Mouse (Mus musculus) heart, adult 2 months (tissue): ENCODE data around the gene Ccl2. TPM values are rescaled to one million over a fixed set of nuclear protein-coding genes. Genes with fewer than 3 reads are reported as not detected.
A peak's percentile ranks its signal among the peaks of the same experiment; 100 is the strongest.

ENCODE experiments used
- DNase-seq, 2 experiments: peaks; one replicate each; pipeline ENCODE4 v3.0.0; 2021
- H3K27ac ChIP-seq: fragments of 200-600 bp; 2 replicates; pipeline ENCODE4 v1.8.1; 2022
- H3K27me3 ChIP-seq: fragments of 200-500 bp; 2 replicates; pipeline ENCODE4 v1.6.1; 2012; ENCODE audit warnings: mild to moderate bottlenecking, low read length, inconsistent platforms, mixed read lengths; ENCODE audit not compliant: control insufficient read depth, insufficient read depth
- H3K36me3 ChIP-seq: fragments of 200-500 bp; 2 replicates; pipeline ENCODE4 v1.6.1; 2012; ENCODE audit warnings: low read length, inconsistent platforms; ENCODE audit not compliant: control insufficient read depth, insufficient read depth
- H3K4me1 ChIP-seq: fragments of 200-500 bp; 2 replicates; pipeline ENCODE4 v1.6.1; 2011; ENCODE audit warnings: low read length; ENCODE audit not compliant: control insufficient read depth, insufficient read depth
- H3K4me3 ChIP-seq: fragments of 200-600 bp; 2 replicates; pipeline ENCODE4 v1.8.1; 2022
- H3K79me2 ChIP-seq: fragments of 200-500 bp; replicated peaks from 2 replicates; pipeline ENCODE4 v1.6.1; 2012; ENCODE audit warnings: mild to moderate bottlenecking, inconsistent platforms, low read length, moderate library complexity, mixed read lengths; ENCODE audit not compliant: control insufficient read depth, insufficient read depth
- H3K9ac ChIP-seq: fragments of 200-500 bp; 2 replicates; pipeline ENCODE4 v1.6.1; 2012; ENCODE audit warnings: low read depth, mild to moderate bottlenecking, control low read depth, inconsistent platforms, low read length, mixed read lengths
- CTCF ChIP-seq: fragments of 200-600 bp; IDR thresholded peaks from 2 replicates; pipeline ENCODE4 v1.8.1; 2022; ENCODE audit warnings: antibody characterized with exemption, mild to moderate bottlenecking, moderate library complexity
- EP300 ChIP-seq: fragments of 200-500 bp; IDR thresholded peaks from 2 replicates; pipeline ENCODE4 v1.6.1; 2011; ENCODE audit warnings: low read depth, low read length, control low read depth; ENCODE audit not compliant: insufficient read depth
- POLR2A ChIP-seq: fragments of 200-500 bp; IDR thresholded peaks from 2 replicates; pipeline ENCODE4 v1.6.1; 2011; ENCODE audit warnings: mild to moderate bottlenecking, low read depth, low read length, control low read depth; ENCODE audit not compliant: insufficient read depth
- WGBS: fragments of 180-500 bp; shearing (Covaris S2); methylation state at CpG from one replicate; pipeline ENCODE4 v1.1.7; 2018; 5-methylcytosine and 5-hydroxymethylcytosine counted together
- intact Hi-C: fragments of 180-260 bp; cut with DNase I; formaldehyde crosslinking; loops from one replicate; pipeline ENCODE4 v1.15.1; 2025
- polyA plus RNA-seq: library from polyadenylated mRNA; depleted of rRNA; stranded (reverse); fragments of >200 nt; gene quantifications from 2 replicates; pipeline ENCODE4 v1.2.3, GENCODE M21; 2012
- total RNA-seq, 2 experiments: library from RNA; stranded (reverse); gene quantifications; 2 replicates each; pipeline ENCODE4 v1.2.3; 2021

Ccl2 gene
- total and polyA plus RNA-seq, 3 experiments = 1.1 to 4.6 (median 1.6) TPM

GRCm38 (mm10) chr11:82039132-82039660, 3.8 kb downstream of the Ccl2 start:
- Histone ChIP-seq H3K27ac (no peak overlapping the region), H3K27me3 (no peaks in the 10 kb centered on the region), H3K4me3 (no peak overlapping the region), H3K36me3 (no peaks in the 10 kb centered on the region), H3K4me1 (peaks cover 4% of the 10 kb centered on the region), H3K9ac (no peak overlapping the region), H3K79me2 (no peaks in the 10 kb centered on the region)
- no peak for TF ChIP-seq CTCF
- TF ChIP-seq EP300 = no peak
- TF ChIP-seq POLR2A = no peak
- WGBS = 32% methylated on average over 3 of the region's 3 CpGs
- intact Hi-C loops = no loop called here
- peak in 1 of 2 experiments; percentile 45 for DNase-seq

DNA sequence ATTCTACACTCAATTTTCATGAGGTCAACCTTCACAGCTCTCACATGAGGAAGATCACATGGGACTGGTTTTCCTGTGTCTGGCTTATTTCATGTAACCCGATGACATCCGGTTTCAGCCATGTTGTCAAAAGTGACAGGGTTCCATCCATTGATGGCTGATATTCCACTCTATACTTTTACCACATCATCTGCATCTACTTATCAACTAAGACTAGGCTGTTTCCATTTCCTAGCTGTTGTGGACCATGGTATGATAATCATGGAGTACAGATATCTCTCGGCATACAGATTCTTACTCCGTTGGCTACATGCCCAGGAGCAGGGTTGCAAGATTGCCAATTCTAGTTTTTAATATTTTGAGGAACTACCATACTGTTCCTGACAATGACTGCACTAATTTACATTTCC, 6.3 kb downstream of the Ccl2 start:
- Histone ChIP-seq H3K4me3 (no peak overlapping the region), H3K9ac (no peak overlapping the region), H3K36me3 (no peaks in the 10 kb centered on the region), H3K79me2 (no peaks in the 10 kb centered on the region), H3K27me3 (no peaks in the 10 kb centered on the region), H3K4me1 (peaks cover 1% of the 10 kb centered on the region; the same call in 1 of the 2 replicates), H3K27ac (no peak overlapping the region)
- no peak for TF ChIP-seq CTCF
- intact Hi-C loops = no loop called here
- WGBS = 34% methylated on average over 4 of the region's 4 CpGs
- DNase-seq = no peak

GRCm38 (mm10) chr11:82045471-82045870, 10.1 kb downstream of the Ccl2 start, which contains the start of gene Ccl7:
Ccl7 (plus strand) TSS chr11:82045712.
- DNase-seq = peak; percentile 43 to 58
- WGBS = 41% methylated on average over 3 of the region's 3 CpGs
- H3K27me3 ChIP-seq = no peaks in the 10 kb centered on the region
- H3K4me1 ChIP-seq = no peaks in the 10 kb centered on the region; the same call in 1 of the 2 replicates
- intact Hi-C loops = loop anchor here (2.0 kb wide), 1 partner anchor 49 kb away; no protein-coding TSS in a partner anchor
- no peaks in the 10 kb centered on the region for H3K79me2 ChIP-seq
- H3K36me3 ChIP-seq = no peaks in the 10 kb centered on the region
- no peak within 1 kb of the TSS for H3K27ac ChIP-seq
- no peak within 1 kb of the TSS for H3K4me3 ChIP-seq
- no peak within 1 kb of the TSS for H3K9ac ChIP-seq
- TF ChIP-seq POLR2A = peak; percentile 54
- no peak for TF ChIP-seq EP300

DNA sequence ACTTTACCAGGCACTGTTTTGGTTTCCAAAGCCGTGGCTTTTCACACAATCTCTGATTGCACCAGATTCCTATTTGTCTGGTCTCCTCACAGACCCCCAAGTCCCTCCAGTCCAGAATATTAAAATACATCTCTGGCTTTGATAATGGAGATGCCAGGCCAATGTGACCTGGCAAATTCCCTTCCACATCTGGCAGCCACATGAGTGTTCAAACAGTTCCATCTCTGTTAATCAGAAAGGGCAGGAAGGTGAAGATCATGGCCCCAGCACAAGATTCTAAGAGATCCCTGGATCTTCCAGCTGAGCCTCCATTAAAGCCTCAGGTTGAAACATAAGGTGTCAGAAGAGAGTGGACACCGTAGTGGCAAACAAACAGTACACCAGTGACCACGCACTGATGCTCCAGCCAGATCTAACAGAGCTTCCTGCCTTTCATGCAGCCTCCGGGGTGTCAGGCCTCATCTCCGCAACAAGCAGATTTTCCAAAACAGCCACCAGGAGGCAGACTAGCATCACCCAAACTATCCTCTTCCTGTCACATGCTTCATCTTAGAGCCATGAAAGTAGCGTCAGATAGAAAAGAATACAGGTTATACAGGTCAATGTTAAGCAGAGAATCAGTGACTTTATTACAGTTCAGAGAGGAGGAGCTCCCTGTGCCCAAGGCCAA, 12.5 kb downstream of the Ccl2 start:
- intact Hi-C loops = loop anchor here (2.0 kb wide), 1 partner anchor 125 kb away; no protein-coding TSS in a partner anchor
- 37% methylated on average over 6 of the region's 6 CpGs for WGBS
- H3K4me3 ChIP-seq = no peak overlapping the region

GRCm38 (mm10) chr11:82053849-82054248, 18.5 kb downstream of the Ccl2 start:
- intact Hi-C loops = no loop called here

More for the DNA sequence above, 12.5 kb downstream of the Ccl2 start:
- TF ChIP-seq CTCF (peak; percentile 67), POLR2A (no peak)
- Histone ChIP-seq H3K27me3 (no peaks in the 10 kb centered on the region), H3K9ac (no peak overlapping the region), H3K27ac (no peak overlapping the region), H3K4me1 (no peaks in the 10 kb centered on the region; the same call in 1 of the 2 replicates), H3K79me2 (no peaks in the 10 kb centered on the region), H3K36me3 (no peaks in the 10 kb centered on the region)
- peak; percentile 61 to 64 for DNase-seq

GRCm38 (mm10) chr11:82057646-82058045, 22.3 kb downstream of the Ccl2 start, which contains the start of gene Ccl11:
Ccl11 (plus strand) TSS chr11:82057823.
- Histone ChIP-seq H3K9ac (no peak within 1 kb of the TSS), H3K4me1 (no peaks in the 10 kb centered on the region; the same call in 1 of the 2 replicates), H3K36me3 (no peaks in the 10 kb centered on the region), H3K27me3 (no peaks in the 10 kb centered on the region), H3K4me3 (no peak within 1 kb of the TSS), H3K27ac (no peak within 1 kb of the TSS), H3K79me2 (no peaks in the 10 kb centered on the region)
- WGBS = 62% methylated on average over 6 of the region's 6 CpGs
- intact Hi-C loops = no loop called here
- no peak for TF ChIP-seq CTCF
- no peak for TF ChIP-seq EP300
- no peak for TF ChIP-seq POLR2A
- DNase-seq = no peak

More at GRCm38 (mm10) chr11:82053849-82054248, 18.5 kb downstream of the Ccl2 start:
- no peak for DNase-seq
- Histone ChIP-seq H3K79me2 (no peaks in the 10 kb centered on the region), H3K36me3 (no peaks in the 10 kb centered on the region), H3K27me3 (no peaks in the 10 kb centered on the region), H3K4me3 (no peak overlapping the region), H3K27ac (no peak overlapping the region), H3K9ac (no peak overlapping the region), H3K4me1 (no peaks in the 10 kb centered on the region; the same call in 1 of the 2 replicates)
- 67% methylated on average over 7 of the region's 7 CpGs for WGBS
- TF ChIP-seq EP300 (no peak), POLR2A (no peak), CTCF (no peak)
